Mouse (Mus musculus): ENCODE results near the gene Stk39. TPM values are rescaled to one million over a fixed set of nuclear protein-coding genes. Genes with fewer than 3 reads are reported as not detected.

The Stk39 gene
- polyA plus RNA-seq, 1 experiment, result 26.3 TPM

GRCm38 (mm10) chr2:68464456-68464855 is 7.6 kb downstream of the Stk39 start:
- no peak for TF ChIP-seq CTCF (IDR thresholded peaks at IDR 0.05; ENCODE audit: borderline replicate concordance, insufficient read depth, low read length)
- TF ChIP-seq POLR2A (IDR thresholded peaks at IDR 0.05; ENCODE audit: low read depth, low read length), result no peak
- H3K4me1 ChIP-seq (ENCODE audit: control insufficient read depth, insufficient read depth, low read length), result peaks cover under 1% of the 10 kb centered on the region

GRCm38 (mm10) chr2:68463801-68464200 is 8.3 kb downstream of the Stk39 start:
- TF ChIP-seq POLR2A (IDR thresholded peaks at IDR 0.05; ENCODE audit: low read depth, low read length), result no peak
- no peak for TF ChIP-seq CTCF (IDR thresholded peaks at IDR 0.05; ENCODE audit: borderline replicate concordance, insufficient read depth, low read length)
- Histone ChIP-seq H3K4me3 (ENCODE audit: insufficient read depth, low read length) (no peak overlapping the region), H3K27ac (ENCODE audit: insufficient read depth, low read length) (no peak overlapping the region), H3K4me1 (ENCODE audit: control insufficient read depth, insufficient read depth, low read length) (no peaks in the 10 kb centered on the region; the same call in 1 of the 2 replicates)

More at GRCm38 (mm10) chr2:68464456-68464855, 7.6 kb downstream of the Stk39 start:
- Histone ChIP-seq H3K4me3 (ENCODE audit: insufficient read depth, low read length) (no peak overlapping the region), H3K27ac (ENCODE audit: insufficient read depth, low read length) (no peak overlapping the region)

DNA sequence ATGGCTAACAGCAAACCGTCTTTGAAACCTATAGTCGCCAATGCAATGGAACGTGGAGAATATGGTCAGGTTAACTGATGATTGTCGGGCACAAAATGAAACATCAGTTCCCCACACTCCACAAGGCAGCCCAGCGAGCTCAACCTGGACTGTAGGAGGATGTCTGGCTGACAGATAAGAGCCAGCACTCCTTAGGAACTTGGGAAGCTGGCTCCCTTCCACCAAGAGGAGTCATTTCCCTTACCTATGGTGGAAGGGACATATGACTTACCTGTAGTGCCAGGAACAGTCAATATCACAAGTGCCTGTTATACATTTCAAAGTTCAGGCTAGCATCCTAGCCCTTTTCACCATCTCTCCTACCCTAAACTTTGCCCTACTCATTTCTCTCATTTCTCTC is 14.0 kb downstream of the Stk39 start:
- TF ChIP-seq CTCF (IDR thresholded peaks at IDR 0.05; ENCODE audit: borderline replicate concordance, insufficient read depth, low read length), result no peak
- TF ChIP-seq POLR2A (IDR thresholded peaks at IDR 0.05; ENCODE audit: low read depth, low read length), result no peak
- Histone ChIP-seq H3K27ac (ENCODE audit: insufficient read depth, low read length) (no peak overlapping the region), H3K4me1 (ENCODE audit: control insufficient read depth, insufficient read depth, low read length) (no peaks in the 10 kb centered on the region), H3K4me3 (ENCODE audit: insufficient read depth, low read length) (no peak overlapping the region)

- Histone ChIP-seq H3K4me3 (ENCODE audit: insufficient read depth, low read length) (no peak overlapping the region), H3K27ac (ENCODE audit: insufficient read depth, low read length) (no peak overlapping the region)
Observed at GRCm38 (mm10) chr2:68457455-68458032, 14.5 kb downstream of the Stk39 start.

DNA sequence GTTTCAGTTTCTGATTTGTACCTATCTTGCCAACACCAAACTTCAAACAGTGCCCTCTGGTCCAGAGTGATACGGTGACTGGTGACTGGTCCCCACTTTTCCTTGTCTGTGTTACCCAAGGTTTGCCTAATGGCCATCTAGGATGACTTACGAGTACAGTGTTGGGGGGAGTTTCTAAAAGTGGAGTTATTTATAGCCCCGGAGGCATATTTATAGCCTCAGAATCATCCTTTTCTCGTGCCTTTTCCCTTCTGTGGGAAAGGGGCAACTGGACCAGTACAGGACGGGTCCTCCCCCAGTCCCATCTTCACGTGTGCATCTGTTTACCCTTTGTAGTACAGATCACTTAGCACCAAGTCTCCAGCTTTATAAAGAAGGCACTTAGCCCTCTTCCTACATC is 15.2 kb downstream of the Stk39 start:
- TF ChIP-seq POLR2A (IDR thresholded peaks at IDR 0.05; ENCODE audit: low read depth, low read length) (no peak), CTCF (IDR thresholded peaks at IDR 0.05; ENCODE audit: borderline replicate concordance, insufficient read depth, low read length) (no peak)
- Histone ChIP-seq H3K4me3 (ENCODE audit: insufficient read depth, low read length) (no peak overlapping the region), H3K4me1 (ENCODE audit: control insufficient read depth, insufficient read depth, low read length) (no peaks in the 10 kb centered on the region), H3K27ac (ENCODE audit: insufficient read depth, low read length) (no peak overlapping the region)

More at GRCm38 (mm10) chr2:68457455-68458032, 14.5 kb downstream of the Stk39 start:
- TF ChIP-seq CTCF (IDR thresholded peaks at IDR 0.05; ENCODE audit: borderline replicate concordance, insufficient read depth, low read length), result no peak
- TF ChIP-seq POLR2A (IDR thresholded peaks at IDR 0.05; ENCODE audit: low read depth, low read length), result no peak
- H3K4me1 ChIP-seq (ENCODE audit: control insufficient read depth, insufficient read depth, low read length), result no peaks in the 10 kb centered on the region

DNA sequence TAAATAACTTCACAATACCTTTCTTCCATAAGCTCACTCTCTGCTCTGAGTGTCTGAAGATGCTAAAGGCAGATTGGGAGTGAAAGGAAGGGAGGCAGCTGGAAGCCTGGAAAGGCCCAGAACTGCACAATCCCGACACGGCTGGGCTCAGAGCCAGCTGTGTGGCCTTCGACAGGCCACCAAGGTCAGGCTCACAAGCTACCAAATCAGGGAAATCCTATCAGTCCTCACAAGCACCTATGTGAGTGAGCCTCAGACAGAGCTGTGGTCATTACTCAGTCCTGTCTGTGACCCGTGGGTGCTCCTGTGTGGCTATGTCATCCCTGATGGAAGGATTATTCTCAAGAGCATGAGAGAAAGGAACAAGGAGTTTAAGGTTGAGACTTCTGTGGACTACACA is 19.7 kb downstream of the Stk39 start:
- Histone ChIP-seq H3K4me1 (ENCODE audit: control insufficient read depth, insufficient read depth, low read length) (no peaks in the 10 kb centered on the region), H3K4me3 (ENCODE audit: insufficient read depth, low read length) (no peak overlapping the region), H3K27ac (ENCODE audit: insufficient read depth, low read length) (no peak overlapping the region)
- no peak for TF ChIP-seq CTCF (IDR thresholded peaks at IDR 0.05; ENCODE audit: borderline replicate concordance, insufficient read depth, low read length)
- TF ChIP-seq POLR2A (IDR thresholded peaks at IDR 0.05; ENCODE audit: low read depth, low read length), result no peak

- no peak overlapping the region for H3K27ac ChIP-seq (ENCODE audit: insufficient read depth, low read length)
- H3K4me3 ChIP-seq (ENCODE audit: insufficient read depth, low read length), result no peak overlapping the region
- TF ChIP-seq POLR2A (IDR thresholded peaks at IDR 0.05; ENCODE audit: low read depth, low read length), result no peak
- no peak for TF ChIP-seq CTCF (IDR thresholded peaks at IDR 0.05; ENCODE audit: borderline replicate concordance, insufficient read depth, low read length)
- no peaks in the 10 kb centered on the region for H3K4me1 ChIP-seq (ENCODE audit: control insufficient read depth, insufficient read depth, low read length)
Observed at GRCm38 (mm10) chr2:68448035-68448434, 24.0 kb downstream of the Stk39 start.

GRCm38 (mm10) chr2:68443141-68443540 is 28.9 kb downstream of the Stk39 start:
- Histone ChIP-seq H3K4me3 (ENCODE audit: insufficient read depth, low read length) (no peak overlapping the region), H3K27ac (ENCODE audit: insufficient read depth, low read length) (no peak overlapping the region), H3K4me1 (ENCODE audit: control insufficient read depth, insufficient read depth, low read length) (no peaks in the 10 kb centered on the region)
- TF ChIP-seq CTCF (IDR thresholded peaks at IDR 0.05; ENCODE audit: borderline replicate concordance, insufficient read depth, low read length), result no peak
- TF ChIP-seq POLR2A (IDR thresholded peaks at IDR 0.05; ENCODE audit: low read depth, low read length), result no peak

DNA sequence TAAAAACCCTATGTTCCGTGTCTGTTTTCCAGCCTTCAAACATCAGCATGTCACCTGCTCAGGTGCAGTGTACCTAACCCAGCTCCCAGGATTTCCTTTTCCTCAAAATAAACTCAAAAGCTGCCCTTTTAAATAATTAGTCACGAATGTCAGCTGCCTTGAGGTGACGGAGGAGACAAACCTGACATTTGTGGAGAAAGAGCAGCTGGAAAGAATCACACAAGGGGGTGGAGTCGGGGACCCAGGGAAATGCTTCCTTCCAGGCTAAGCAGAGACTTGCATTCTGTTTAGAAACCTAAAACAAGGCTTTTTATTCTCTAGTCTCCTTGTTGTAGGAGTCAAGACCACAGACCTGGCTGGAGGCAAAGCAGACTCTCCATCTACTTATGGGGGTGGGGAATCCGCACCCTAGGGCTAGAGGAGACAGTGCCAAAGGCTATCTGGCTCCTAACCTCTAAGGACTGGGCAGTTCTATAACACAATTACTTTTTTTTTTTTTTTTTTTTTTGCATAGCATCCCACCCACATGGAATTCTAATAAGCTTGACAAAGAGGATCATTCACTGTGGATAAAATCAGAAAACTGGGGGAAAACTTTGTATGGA is 29.9 kb downstream of the Stk39 start:
- TF ChIP-seq POLR2A (IDR thresholded peaks at IDR 0.05; ENCODE audit: low read depth, low read length), result no peak
- no peak for TF ChIP-seq CTCF (IDR thresholded peaks at IDR 0.05; ENCODE audit: borderline replicate concordance, insufficient read depth, low read length)
- Histone ChIP-seq H3K4me3 (ENCODE audit: insufficient read depth, low read length) (no peak overlapping the region), H3K27ac (ENCODE audit: insufficient read depth, low read length) (no peak overlapping the region)

GRCm38 (mm10) chr2:68439614-68440013 is 32.5 kb downstream of the Stk39 start:
- H3K4me1 ChIP-seq (ENCODE audit: control insufficient read depth, insufficient read depth, low read length), result peaks cover 10% of the 10 kb centered on the region
- no peak overlapping the region for H3K27ac ChIP-seq (ENCODE audit: insufficient read depth, low read length)
- TF ChIP-seq POLR2A (IDR thresholded peaks at IDR 0.05; ENCODE audit: low read depth, low read length) (no peak), CTCF (IDR thresholded peaks at IDR 0.05; ENCODE audit: borderline replicate concordance, insufficient read depth, low read length) (no peak)
- no peak overlapping the region for H3K4me3 ChIP-seq (ENCODE audit: insufficient read depth, low read length)

More for the DNA sequence above, 29.9 kb downstream of the Stk39 start:
- no peaks in the 10 kb centered on the region for H3K4me1 ChIP-seq (ENCODE audit: control insufficient read depth, insufficient read depth, low read length)
